Mouse (Mus musculus) gastrocnemius, adult 2 months (tissue): Measurements from ENCODE around the gene Nfic. TPM values are rescaled to one million over a fixed set of nuclear protein-coding genes. Genes with fewer than 3 reads are reported as not detected.

Experiments used
- DNase-seq: peaks from one replicate; pipeline ENCODE4 v3.0.0; 2022
- H3K27ac ChIP-seq: fragments of 200-600 bp; 2 replicates; pipeline ENCODE4 v1.8.1; 2022; ENCODE audit warnings: mild to moderate bottlenecking
- H3K4me3 ChIP-seq: fragments of 200-600 bp; 2 replicates; pipeline ENCODE4 v1.8.1; 2022; ENCODE audit warnings: mild to moderate bottlenecking, moderate library complexity
- CTCF ChIP-seq: fragments of 200-600 bp; IDR thresholded peaks from 2 replicates; pipeline ENCODE4 v1.8.1; 2022; ENCODE audit warnings: antibody characterized with exemption, mild to moderate bottlenecking, moderate library complexity
- intact Hi-C: fragments of 180-260 bp; cut with DNase I; formaldehyde crosslinking; loops from one replicate; pipeline ENCODE4 v1.15.1; 2025
- total RNA-seq, 2 experiments: library from RNA; stranded (reverse); gene quantifications; 2 replicates each; pipeline ENCODE4 v1.2.3; 2021

Gene Nfic
- total RNA-seq, 2 experiments from 2014 or later, result 207 to 215 TPM

- peak overlapping the region; percentile 95 for H3K27ac ChIP-seq
- intact Hi-C loops, result loop anchor here (5.0 kb wide), 1 partner anchor 47 kb away; no protein-coding TSS in a partner anchor
- DNase-seq, result no peak
- peak overlapping the region; percentile 91 for H3K4me3 ChIP-seq
- no peak for TF ChIP-seq CTCF
Measured at GRCm38 (mm10) chr10:81495151-81495550, 39.7 kb upstream of the Nfic start.

- Histone ChIP-seq H3K4me3 (peak overlapping the region; percentile 91), H3K27ac (no peak overlapping the region)
- intact Hi-C loops, result loop anchor here (5.0 kb wide), 1 partner anchor 48 kb away; no protein-coding TSS in a partner anchor
- DNase-seq, result no peak
- TF ChIP-seq CTCF, result no peak
Measured at GRCm38 (mm10) chr10:81494260-81495041, 39.0 kb upstream of the Nfic start.

GRCm38 (mm10) chr10:81493601-81494220, 38.3 kb upstream of the Nfic start:
- no peak overlapping the region for H3K27ac ChIP-seq
- TF ChIP-seq CTCF, result peak; percentile 12; the same call in 1 of the 2 replicates
- no peak for DNase-seq
- intact Hi-C loops, result no loop called here
- H3K4me3 ChIP-seq, result no peak overlapping the region

GRCm38 (mm10) chr10:81492606-81493240, 37.3 kb upstream of the Nfic start:
- DNase-seq, result no peak
- TF ChIP-seq CTCF, result no peak
- H3K27ac ChIP-seq, result no peak overlapping the region
- H3K4me3 ChIP-seq, result no peak overlapping the region
- intact Hi-C loops, result no loop called here

- intact Hi-C loops, result no loop called here
Measured at GRCm38 (mm10) chr10:81491018-81491417, 35.6 kb upstream of the Nfic start.

GRCm38 (mm10) chr10:81489941-81490340, 34.5 kb upstream of the Nfic start:
- intact Hi-C loops, result no loop called here
- H3K4me3 ChIP-seq, result no peak overlapping the region
- no peak for DNase-seq
- no peak overlapping the region for H3K27ac ChIP-seq
- TF ChIP-seq CTCF, result no peak

More at GRCm38 (mm10) chr10:81491018-81491417, 35.6 kb upstream of the Nfic start:
- TF ChIP-seq CTCF, result no peak
- H3K4me3 ChIP-seq, result no peak overlapping the region
- no peak overlapping the region for H3K27ac ChIP-seq
- DNase-seq, result no peak

- TF ChIP-seq CTCF, result no peak
- DNase-seq, result no peak
- H3K4me3 ChIP-seq, result no peak overlapping the region
- intact Hi-C loops, result no loop called here
- no peak overlapping the region for H3K27ac ChIP-seq
Measured at GRCm38 (mm10) chr10:81488081-81488480, 32.6 kb upstream of the Nfic start.

- intact Hi-C loops, result no loop called here
- TF ChIP-seq CTCF, result no peak
Measured at GRCm38 (mm10) chr10:81486496-81486895, 31.1 kb upstream of the Nfic start.

GRCm38 (mm10) chr10:81485479-81486018, 30.1 kb upstream of the Nfic start:
- no peak overlapping the region for H3K4me3 ChIP-seq
- no peak overlapping the region for H3K27ac ChIP-seq
- TF ChIP-seq CTCF, result no peak
- intact Hi-C loops, result no loop called here
- DNase-seq, result no peak

More at GRCm38 (mm10) chr10:81486496-81486895, 31.1 kb upstream of the Nfic start:
- DNase-seq, result no peak
- H3K27ac ChIP-seq, result no peak overlapping the region
- H3K4me3 ChIP-seq, result no peak overlapping the region

GRCm38 (mm10) chr10:81485060-81485449, 29.6 kb upstream of the Nfic start:
- peak; percentile 16; the same call in 1 of the 2 replicates for TF ChIP-seq CTCF
- Histone ChIP-seq H3K27ac (no peak overlapping the region), H3K4me3 (no peak overlapping the region)
- intact Hi-C loops, result no loop called here
- no peak for DNase-seq

GRCm38 (mm10) chr10:81484441-81485059, 29.1 kb upstream of the Nfic start:
- Histone ChIP-seq H3K4me3 (no peak overlapping the region), H3K27ac (no peak overlapping the region)
- no peak for TF ChIP-seq CTCF
- intact Hi-C loops, result no loop called here
- DNase-seq, result no peak

- DNase-seq, result no peak
- peak; percentile 49 for TF ChIP-seq CTCF
- intact Hi-C loops, result no loop called here
- Histone ChIP-seq H3K4me3 (no peak overlapping the region), H3K27ac (no peak overlapping the region)
Measured at GRCm38 (mm10) chr10:81483983-81484382, 28.5 kb upstream of the Nfic start.
